Mouse (Mus musculus): Measurements from ENCODE around the gene Entpd5. TPM values are rescaled to one million over a fixed set of nuclear protein-coding genes. Genes with fewer than 3 reads are reported as not detected.
"Not testable (repeated sequence)": the region's sequence is repeated elsewhere in the genome, so short reads cannot be mapped to it uniquely, and the experiment has no call there.

Entpd5 gene
- polyA plus RNA-seq, 1 experiment from 2014 or later: 8.6 TPM

GRCm38 (mm10) chr12:84364291-84364690 lies 44.5 kb downstream of the Entpd5 start:
- Histone ChIP-seq H3K27me3 (ENCODE audit: insufficient read depth, poor library complexity, severe bottlenecking) (no peaks in the 10 kb centered on the region), H3K9me3 (no peaks in the 10 kb centered on the region), H3K27ac (no peak overlapping the region), H3K4me1 (replicated peaks) (peaks cover 25% of the 10 kb centered on the region), H3K36me3 (peaks cover 26% of the 10 kb centered on the region), H3K4me3 (no peak overlapping the region)
- WGBS: 85% methylated on average over 9 of the region's 9 CpGs
- DNase-seq (ENCODE audit: low spot score): no peak

GRCm38 (mm10) chr12:84362872-84363271 lies 46.0 kb downstream of the Entpd5 start:
- Histone ChIP-seq H3K36me3 (peaks cover 12% of the 10 kb centered on the region), H3K4me1 (replicated peaks) (peaks cover 25% of the 10 kb centered on the region), H3K4me3 (peak overlapping the region; percentile 99), H3K9me3 (no peaks in the 10 kb centered on the region), H3K27me3 (ENCODE audit: insufficient read depth, poor library complexity, severe bottlenecking) (no peaks in the 10 kb centered on the region), H3K27ac (no peak overlapping the region)
- no peak for DNase-seq (ENCODE audit: low spot score)
- 66% methylated on average over 2 of the region's 2 CpGs for WGBS

- Histone ChIP-seq H3K4me1 (replicated peaks) (peaks cover 25% of the 10 kb centered on the region), H3K27me3 (ENCODE audit: insufficient read depth, poor library complexity, severe bottlenecking) (no peaks in the 10 kb centered on the region), H3K4me3 (peak within 1 kb of the TSS; percentile 99), H3K9me3 (no peaks in the 10 kb centered on the region), H3K27ac (peak within 1 kb of the TSS; percentile 90), H3K36me3 (peaks cover 10% of the 10 kb centered on the region)
- under 1% methylated on average over 51 of the region's 51 CpGs for WGBS
- peak; percentile 94 for DNase-seq (ENCODE audit: low spot score)
These were observed 47.0 kb downstream of the Entpd5 start, which contains the start of the genes Coq6 and Fam161b for GRCm38 (mm10) chr12:84361555-84362489. Coq6 (plus strand) TSS chr12:84361657. Fam161b (minus strand) TSS chr12:84361833.

- H3K36me3 ChIP-seq: peaks cover 38% of the 10 kb centered on the region
- not testable (repeated sequence) for H3K27me3 ChIP-seq (ENCODE audit: insufficient read depth, poor library complexity, severe bottlenecking); DNase-seq (ENCODE audit: low spot score); H3K4me3 ChIP-seq; H3K9me3 ChIP-seq; H3K27ac ChIP-seq
- 89% methylated on average over 2 of the region's 2 CpGs for whole genome bisulfite sequencing
- peaks cover 21% of the 10 kb centered on the region for H3K4me1 ChIP-seq (replicated peaks)
These were observed 50.1 kb downstream of the Entpd5 start for GRCm38 (mm10) chr12:84358699-84359098.

- Histone ChIP-seq H3K9me3 (no peaks in the 10 kb centered on the region), H3K4me1 (replicated peaks) (peaks cover 24% of the 10 kb centered on the region), H3K27ac (no peak overlapping the region), H3K36me3 (peaks cover 78% of the 10 kb centered on the region), H3K27me3 (ENCODE audit: insufficient read depth, poor library complexity, severe bottlenecking) (no peaks in the 10 kb centered on the region), H3K4me3 (no peak overlapping the region)
- WGBS: 48% methylated on average over 2 of the region's 2 CpGs
- peak; percentile 23 for DNase-seq (ENCODE audit: low spot score)
These were observed 61.6 kb downstream of the Entpd5 start for GRCm38 (mm10) chr12:84347192-84347591.

GRCm38 (mm10) chr12:84336963-84337625 lies 71.7 kb downstream of the Entpd5 start:
- Histone ChIP-seq H3K27ac (no peak overlapping the region), H3K9me3 (no peaks in the 10 kb centered on the region), H3K4me1 (replicated peaks) (no peaks in the 10 kb centered on the region), H3K4me3 (no peak overlapping the region), H3K27me3 (ENCODE audit: insufficient read depth, poor library complexity, severe bottlenecking) (no peaks in the 10 kb centered on the region), H3K36me3 (peaks cover 99% of the 10 kb centered on the region)
- 93% methylated on average over 11 of the region's 11 CpGs for WGBS
- DNase-seq (ENCODE audit: low spot score): no peak

GRCm38 (mm10) chr12:84327111-84327512 lies 81.7 kb downstream of the Entpd5 start:
- H3K27me3 ChIP-seq (ENCODE audit: insufficient read depth, poor library complexity, severe bottlenecking): no peaks in the 10 kb centered on the region
- no peak for DNase-seq (ENCODE audit: low spot score)
- H3K27ac ChIP-seq: no peak overlapping the region
- no peak overlapping the region for H3K4me3 ChIP-seq
- H3K9me3 ChIP-seq: no peaks in the 10 kb centered on the region
- H3K36me3 ChIP-seq: peaks cover 86% of the 10 kb centered on the region
- no peaks in the 10 kb centered on the region for H3K4me1 ChIP-seq (replicated peaks)
- 78% methylated on average over 4 of the region's 4 CpGs for WGBS

Other genes with a start within 250 kb of the Entpd5 start
- gene Elmsan1, start 190.1 kb downstream of the Entpd5 start, polyA plus RNA-seq (2016; fragmentation: Nextera tagmentation; extraction: Ambion mirVana): 6.5 and 8.2 TPM in 2 replicates
- gene Ptgr2, start 123.8 kb downstream of the Entpd5 start, polyA plus RNA-seq (2016; fragmentation: Nextera tagmentation; extraction: Ambion mirVana): 16.4 and 18.8 TPM in 2 replicates
- 106 and 120 TPM in 2 replicates for gene Zfp410, start 92.2 kb downstream of the Entpd5 start, polyA plus RNA-seq (2016; fragmentation: Nextera tagmentation; extraction: Ambion mirVana)
- 46.5 and 48.9 TPM in 2 replicates for gene Coq6, start 47.4 kb downstream of the Entpd5 start, polyA plus RNA-seq (2016; fragmentation: Nextera tagmentation; extraction: Ambion mirVana)
- 6.8 and 10.7 TPM in 2 replicates for gene Fam161b, start 47.2 kb downstream of the Entpd5 start, polyA plus RNA-seq (2016; fragmentation: Nextera tagmentation; extraction: Ambion mirVana)
- 0.68 and 1.0 TPM in 2 replicates for gene Bbof1, start within 50 bp of the Entpd5 start, polyA plus RNA-seq (2016; fragmentation: Nextera tagmentation; extraction: Ambion mirVana)
- 23.3 and 24.1 TPM in 2 replicates for gene Rnf113a2, start 8.2 kb upstream of the Entpd5 start, polyA plus RNA-seq (2016; fragmentation: Nextera tagmentation; extraction: Ambion mirVana)
- 15.6 and 16.4 TPM in 2 replicates for gene Aldh6a1, start 42.0 kb upstream of the Entpd5 start, polyA plus RNA-seq (2016; fragmentation: Nextera tagmentation; extraction: Ambion mirVana)
- 30.4 and 30.8 TPM in 2 replicates for gene Lin52, start 42.4 kb upstream of the Entpd5 start, polyA plus RNA-seq (2016; fragmentation: Nextera tagmentation; extraction: Ambion mirVana)
- gene Vsx2, start 160.7 kb upstream of the Entpd5 start, polyA plus RNA-seq (2016; fragmentation: Nextera tagmentation; extraction: Ambion mirVana): 2.7 and 3.4 TPM in 2 replicates
- 12.0 and 14.1 TPM in 2 replicates for gene Abcd4, start 208.4 kb upstream of the Entpd5 start, polyA plus RNA-seq (2016; fragmentation: Nextera tagmentation; extraction: Ambion mirVana)
- 0.09 TPM in 1 of 2 replicates, not detected in the other for gene Vrtn, start 232.0 kb upstream of the Entpd5 start, polyA plus RNA-seq (2016; fragmentation: Nextera tagmentation; extraction: Ambion mirVana)